ENCODE assay signal across 13 mouse cellular contexts in the genomic region with DNA sequence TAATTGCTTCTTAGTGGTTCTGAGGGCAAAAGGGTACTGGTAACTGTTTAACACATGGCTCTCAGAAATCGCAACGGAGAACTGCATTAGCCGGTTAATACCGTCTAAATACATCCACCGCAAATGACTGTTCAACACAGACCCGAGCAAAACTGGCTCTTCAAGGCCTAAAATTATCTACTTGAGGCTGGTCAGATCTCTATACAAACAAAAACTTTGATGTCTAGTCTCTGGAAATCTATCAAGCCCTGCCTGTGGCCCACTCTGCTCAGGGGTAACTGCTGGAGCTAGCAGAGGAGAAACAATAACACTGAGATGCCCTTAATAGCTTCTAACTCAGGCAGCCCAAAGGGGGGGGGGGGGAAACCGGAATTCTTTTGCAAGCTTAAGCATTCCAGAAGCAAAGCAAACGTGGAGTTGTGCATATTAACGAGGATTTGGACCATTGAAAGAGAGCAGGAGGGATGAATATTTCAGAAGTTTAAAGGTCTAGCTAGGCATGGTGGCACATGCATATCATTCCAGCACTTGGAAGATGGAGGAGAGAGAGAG. TPM values are rescaled to one million over a fixed set of nuclear protein-coding genes. Genes with fewer than 3 reads are reported as not detected.
DNase-seq lines count a peak whose midpoint lies in the region; ATAC-seq and TF ChIP-seq lines count a peak whose summit lies in the region.
"Had no signal": no experiment of that assay in that cellular context is flagged by ENCODE, and none has a peak within 500 bp of the region (broad histone marks: within the 10 kb centered on the region; RNA-seq: fewer than 3 reads in every experiment).

No protein-coding gene starts in this region.

- no peaks in the 10 kb centered on the region for H3K27me3 ChIP-seq in forebrain, embryonic 10.5 days (ENCODE audit: poor library complexity, severe bottlenecking)
- H3K27me3 ChIP-seq in forebrain, postnatal 0 days (ENCODE audit: insufficient read depth, low read length), result no peaks in the 10 kb centered on the region
- no peaks in the 10 kb centered on the region for H3K27me3 ChIP-seq in kidney, postnatal 0 days (ENCODE audit: insufficient read depth, low read length)
- H3K27me3 ChIP-seq in heart, adult 2 months (ENCODE audit: control insufficient read depth, insufficient read depth, low read length), result no peaks in the 10 kb centered on the region
- H3K27me3 ChIP-seq: liver, embryonic 12.5 days had no signal

- H3K4me3 ChIP-seq in forebrain, embryonic 10.5 days, result no peak overlapping the region
- no peak overlapping the region for H3K4me3 ChIP-seq in forebrain, postnatal 0 days (ENCODE audit: low read depth, low read length)
- no peak overlapping the region for H3K4me3 ChIP-seq in kidney, postnatal 0 days (replicated peaks; ENCODE audit: low read depth, low read length)
- H3K4me3 ChIP-seq in heart, adult 2 months, result no peak overlapping the region
- H3K4me3 ChIP-seq: liver, embryonic 12.5 days had no signal

- H3K79me2 ChIP-seq in heart, adult 2 months (replicated peaks; ENCODE audit: control insufficient read depth, insufficient read depth, low read length), result no peaks in the 10 kb centered on the region

- no peak for TF ChIP-seq EP300 in heart, adult 2 months (IDR thresholded peaks at IDR 0.05; ENCODE audit: insufficient read depth, low read depth, low read length)

- ATAC-seq in forebrain, postnatal 0 days, result no peak
- peak; percentile 61 for ATAC-seq in kidney, postnatal 0 days (replicated peaks; ENCODE audit: low FRiP score, low read depth)
- ATAC-seq: liver, embryonic 12.5 days had no signal

- peaks cover 36% of the 10 kb centered on the region for H3K4me1 ChIP-seq in forebrain, embryonic 10.5 days
- no peaks in the 10 kb centered on the region for H3K4me1 ChIP-seq in forebrain, postnatal 0 days (ENCODE audit: insufficient read depth)
- H3K4me1 ChIP-seq in kidney, postnatal 0 days (replicated peaks; ENCODE audit: insufficient read depth, low read length), result peaks cover 28% of the 10 kb centered on the region; the same call in 1 of the 2 replicates
- H3K4me1 ChIP-seq in heart, adult 2 months (ENCODE audit: control insufficient read depth, insufficient read depth, low read length), result peaks cover 2% of the 10 kb centered on the region

- no peak overlapping the region for H3K4me2 ChIP-seq in forebrain, postnatal 0 days (ENCODE audit: low read depth)
- H3K4me2 ChIP-seq in kidney, postnatal 0 days (ENCODE audit: low read length), result no peak overlapping the region
- H3K4me2 ChIP-seq: liver, embryonic 12.5 days had no signal

- H3K27ac ChIP-seq in forebrain, embryonic 10.5 days, result peak overlapping the region; percentile 78
- no peak overlapping the region for H3K27ac ChIP-seq in forebrain, postnatal 0 days (ENCODE audit: low read depth, low read length)
- peak overlapping the region; percentile 89 for H3K27ac ChIP-seq in kidney, postnatal 0 days
- no peak overlapping the region for H3K27ac ChIP-seq in heart, adult 2 months
- H3K27ac ChIP-seq: liver, embryonic 12.5 days had no signal

- H3K9me3 ChIP-seq in forebrain, embryonic 10.5 days, result no peaks in the 10 kb centered on the region; the same call in 1 of the 2 replicates
- no peaks in the 10 kb centered on the region for H3K9me3 ChIP-seq in forebrain, postnatal 0 days (ENCODE audit: low read length)
- H3K9me3 ChIP-seq in kidney, postnatal 0 days (replicated peaks; ENCODE audit: low read length), result no peaks in the 10 kb centered on the region
- H3K9me3 ChIP-seq: liver, embryonic 12.5 days had no signal

- H3K36me3 ChIP-seq in forebrain, embryonic 10.5 days (replicated peaks), result no peaks in the 10 kb centered on the region
- H3K36me3 ChIP-seq in forebrain, postnatal 0 days (ENCODE audit: insufficient read depth), result no peaks in the 10 kb centered on the region
- H3K36me3 ChIP-seq in kidney, postnatal 0 days (ENCODE audit: insufficient read depth, low read length), result no peaks in the 10 kb centered on the region
- no peaks in the 10 kb centered on the region for H3K36me3 ChIP-seq in heart, adult 2 months (ENCODE audit: control insufficient read depth, insufficient read depth, low read length)
- H3K36me3 ChIP-seq: liver, embryonic 12.5 days had no signal

- no peak for TF ChIP-seq CTCF in forebrain, postnatal 0 days (IDR thresholded peaks at IDR 0.05; ENCODE audit: low read depth)
- no peak for TF ChIP-seq CTCF in kidney, postnatal 0 days (IDR thresholded peaks at IDR 0.05; ENCODE audit: low read depth)
- no peak for TF ChIP-seq CTCF in heart, adult 2 months (IDR thresholded peaks at IDR 0.05)

- peak; percentile 56 for DNase-seq in forebrain, embryonic 10.5 days (ENCODE audit: extremely low spot score, low spot score)
- no peak for DNase-seq in forebrain, postnatal 0 days
- DNase-seq in retina, postnatal 1 day, result peak; percentile 32
- no peak for DNase-seq in retina, embryonic 14.5 days (ENCODE audit: low spot score)
- DNase-seq in kidney, postnatal 0 days (ENCODE audit: low spot score), result peak; percentile 69
- DNase-seq in spleen, postnatal 14 days (ENCODE audit: low spot score in 2 of 2), result no peak
- DNase-seq in thymus, postnatal 36 days, result no peak
- no peak for DNase-seq in heart, adult 2 months
- DNase-seq: thymus, postnatal 25 days had no signal

- intact Hi-C loops in heart, adult 2 months (cut with DNase I), result no loop called here

- no peak for TF ChIP-seq POLR2A in heart, adult 2 months (IDR thresholded peaks at IDR 0.05; ENCODE audit: insufficient read depth, low read depth, low read length)

- 22% methylated on average over 9 of the region's 9 CpGs for WGBS in forebrain, embryonic 10.5 days
- 8% methylated on average over 9 of the region's 9 CpGs for WGBS in forebrain, postnatal 0 days
- WGBS in kidney, postnatal 0 days, result 6% methylated on average over 9 of the region's 9 CpGs
- 45% methylated on average over 9 of the region's 9 CpGs for WGBS in heart, adult 2 months

- no peak overlapping the region for H3K9ac ChIP-seq in forebrain, postnatal 0 days
- no peak overlapping the region for H3K9ac ChIP-seq in kidney, postnatal 0 days (ENCODE audit: low read depth, low read length)
- no peak overlapping the region for H3K9ac ChIP-seq in heart, adult 2 months (ENCODE audit: low read depth, low read length)
- H3K9ac ChIP-seq: liver, embryonic 12.5 days had no signal

RNA-seq across cellular contexts. Expression of a gene that starts 26.8 kb away (rescaled TPM):
- 17.0 and 19.6 TPM in 2 replicates for polyA plus RNA-seq in forebrain, embryonic 10.5 days (2016; fragmentation: Nextera tagmentation; extraction: Ambion mirVana)
- total RNA-seq in forebrain, postnatal 0 days (2014; rRNA removed), result 28.9 and 31.2 TPM in 2 replicates
- 18.9 and 24.2 TPM in 2 replicates for polyA plus RNA-seq in forebrain, postnatal 0 days (2015; fragmentation: Nextera tagmentation; extraction: Ambion mirVana)
- 17.4 and 18.2 TPM in 2 replicates for polyA plus RNA-seq in kidney, postnatal 0 days (2015; fragmentation: Nextera tagmentation; extraction: Ambion mirVana)
- total RNA-seq in heart, adult 2 months (2021), result 10 to 100 TPM; 11.1 to 11.2 TPM
- polyA plus RNA-seq in heart, adult 2 months (2012; rRNA removed), result 6.0 and 8.9 TPM in 2 replicates

RNA-seq across cellular contexts. Expression of a gene that starts 27.3 kb away (rescaled TPM):
- 169 and 173 TPM in 2 replicates for polyA plus RNA-seq in forebrain, embryonic 10.5 days (2016; fragmentation: Nextera tagmentation; extraction: Ambion mirVana)
- total RNA-seq in forebrain, postnatal 0 days (2014; rRNA removed), result 105 and 127 TPM in 2 replicates
- polyA plus RNA-seq in forebrain, postnatal 0 days (2015; fragmentation: Nextera tagmentation; extraction: Ambion mirVana), result 71.4 and 88.6 TPM in 2 replicates
- 116 and 126 TPM in 2 replicates for polyA plus RNA-seq in kidney, postnatal 0 days (2015; fragmentation: Nextera tagmentation; extraction: Ambion mirVana)
- 10 to 100 TPM; 38.8 to 41.1 TPM for total RNA-seq in heart, adult 2 months (2021)
- polyA plus RNA-seq in heart, adult 2 months (2012; rRNA removed), result 33.2 and 50.8 TPM in 2 replicates

RNA-seq across cellular contexts. Expression of a gene that starts 57.7 kb away (rescaled TPM):
- not detected in 2 replicates for polyA plus RNA-seq in forebrain, embryonic 10.5 days (2016; fragmentation: Nextera tagmentation; extraction: Ambion mirVana)
- not detected in 2 replicates for total RNA-seq in forebrain, postnatal 0 days (2014; rRNA removed)
- not detected in 2 replicates for polyA plus RNA-seq in forebrain, postnatal 0 days (2015; fragmentation: Nextera tagmentation; extraction: Ambion mirVana)
- polyA plus RNA-seq in kidney, postnatal 0 days (2015; fragmentation: Nextera tagmentation; extraction: Ambion mirVana), result 52.9 and 55.6 TPM in 2 replicates
- not detected for total RNA-seq in heart, adult 2 months (2021)
- polyA plus RNA-seq in heart, adult 2 months (2012; rRNA removed), result not detected in 2 replicates
- total RNA-seq: heart, adult 8-10 months; megakaryocyte, adult 5-6 weeks; neutrophil, adult 5-6 weeks had no signal

Comparison
In these comparisons a context has a peak if more than half of its experiments do, and no peak if none do; other contexts are left out.
1. DNase-seq: peak in forebrain, embryonic 10.5 days (single experiment), retina, postnatal 1 day (single experiment) and kidney, postnatal 0 days (single experiment); none in forebrain, postnatal 0 days (single experiment), retina, embryonic 14.5 days (single experiment), spleen, postnatal 14 days (0 of 2), thymus, postnatal 36 days (0 of 2) and heart, adult 2 months (0 of 2).
2. H3K27ac ChIP-seq: peak in forebrain, embryonic 10.5 days (single experiment) and kidney, postnatal 0 days (single experiment); none in forebrain, postnatal 0 days (single experiment) and heart, adult 2 months (single experiment).
3. RNA of a gene that starts 57.7 kb away (polyA plus RNA-seq): 52.9 to 55.6 TPM in kidney, postnatal 0 days; not detected in heart, adult 2 months, not detected in forebrain, embryonic 10.5 days and not detected in forebrain, postnatal 0 days; every median in the first group is over 10 times any median in the second.